Mouse (Mus musculus) limb, embryonic 11.5 days (tissue): ENCODE results near the gene Rhof. TPM values are rescaled to one million over a fixed set of nuclear protein-coding genes. Genes with fewer than 3 reads are reported as not detected.
"Not testable (repeated sequence)": the region's sequence is repeated elsewhere in the genome, so short reads cannot be mapped to it uniquely, and the experiment has no call there.

ENCODE experiments used
- ATAC-seq: fragments of 200-750 bp; cut with Nextera tagmentation; 2 replicates; pipeline ENCODE4 v1.8.0; 2017; ENCODE audit warnings: low read depth; ENCODE audit not compliant: insufficient number of reproducible peaks, low FRiP score, low TSS enrichment
- DNase-seq: peaks from one replicate; pipeline ENCODE4 v3.0.0-alpha.2; 2015; ENCODE audit warnings: low spot score
- H3K27ac ChIP-seq: fragments of 300-500 bp; sonication (generic); replicated peaks from 2 replicates; pipeline ENCODE4 v1.5.1; 2014; ENCODE audit warnings: low read depth, mild to moderate bottlenecking, low read length
- H3K27me3 ChIP-seq: fragments of 300-500 bp; sonication (generic); 2 replicates; pipeline ENCODE4 v1.6.1; 2014; ENCODE audit warnings: mild to moderate bottlenecking, low read length, mixed read lengths; ENCODE audit not compliant: control insufficient read depth, insufficient read depth
- H3K36me3 ChIP-seq: fragments of 300-500 bp; sonication (generic); 2 replicates; pipeline ENCODE4 v1.6.1; 2014; ENCODE audit warnings: mild to moderate bottlenecking, low read length, moderate library complexity, mixed read lengths; ENCODE audit not compliant: control insufficient read depth, insufficient read depth
- H3K4me1 ChIP-seq: fragments of 300-500 bp; sonication (generic); 2 replicates; pipeline ENCODE4 v1.6.1; 2014; ENCODE audit warnings: low read length, mixed read lengths; ENCODE audit not compliant: control insufficient read depth, insufficient read depth
- H3K4me2 ChIP-seq: fragments of 300-500 bp; sonication (generic); 2 replicates; pipeline ENCODE4 v1.6.1; 2014; ENCODE audit warnings: low read depth, mild to moderate bottlenecking, moderate library complexity; ENCODE audit not compliant: severe bottlenecking
- H3K4me3 ChIP-seq: fragments of 300-500 bp; sonication (generic); 2 replicates; pipeline ENCODE4 v1.5.1; 2014; ENCODE audit warnings: low read depth, low read length
- H3K9ac ChIP-seq: fragments of 300-500 bp; sonication (generic); 2 replicates; pipeline ENCODE4 v1.6.1; 2014; ENCODE audit warnings: mild to moderate bottlenecking, low read length
- H3K9me3 ChIP-seq: fragments of 300-500 bp; sonication (generic); 2 replicates; pipeline ENCODE4 v1.6.1; 2016; ENCODE audit warnings: low read length; ENCODE audit not compliant: control insufficient read depth
- WGBS: fragments of 180-500 bp; shearing (Covaris S2); extraction: QIAGEN DNeasy Blood & Tissue Kit; methylation state at CpG from one replicate; pipeline ENCODE4 v1.1.7; 2014; 5-methylcytosine and 5-hydroxymethylcytosine counted together
- polyA plus RNA-seq: library from polyadenylated mRNA; unstranded; fragments of >200 nt; fragmentation: Nextera tagmentation; extraction: Ambion mirVana; gene quantifications from 2 replicates; pipeline ENCODE4 v1.2.1, GENCODE M21; 2014

Gene Rhof
- polyA plus RNA-seq, 1 experiment from 2014 or later, result 2.9 TPM

DNA sequence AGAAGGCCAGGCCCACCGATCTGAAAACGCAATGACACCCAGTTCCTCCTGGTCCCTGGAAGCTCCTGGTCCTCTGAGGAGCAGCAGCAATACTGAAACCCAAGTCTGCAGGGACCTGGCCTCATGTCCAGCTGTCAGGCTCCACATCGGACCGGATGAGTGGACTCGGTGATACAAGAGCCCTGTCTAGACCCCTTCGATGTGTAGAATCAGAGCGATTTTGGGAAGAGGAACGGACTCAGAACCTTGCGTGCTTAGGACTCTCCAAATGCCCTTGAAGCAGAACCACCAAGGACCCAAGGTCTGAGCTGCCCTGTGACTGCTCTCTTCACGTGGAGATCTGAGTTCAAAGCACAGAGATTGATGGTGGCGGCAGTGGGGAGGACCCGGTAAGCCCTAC, 64.4 kb downstream of the Rhof start, which contains the start of gene Tmem120b:
Tmem120b (plus strand) TSS at position 301 of the 400 bp plus-strand sequence.
- WGBS, result 89% methylated on average over 12 of the region's 12 CpGs
- no peaks in the 10 kb centered on the region for H3K27me3 ChIP-seq
- DNase-seq (no peak), ATAC-seq (no peak)
- H3K36me3 ChIP-seq, result no peaks in the 10 kb centered on the region
- H3K27ac ChIP-seq, result no peak within 1 kb of the TSS
- no peaks in the 10 kb centered on the region for H3K4me1 ChIP-seq
- no peaks in the 10 kb centered on the region for H3K9me3 ChIP-seq
- H3K4me3 ChIP-seq, result no peak within 1 kb of the TSS
- no peak within 1 kb of the TSS for H3K9ac ChIP-seq
- no peak within 1 kb of the TSS for H3K4me2 ChIP-seq

DNA sequence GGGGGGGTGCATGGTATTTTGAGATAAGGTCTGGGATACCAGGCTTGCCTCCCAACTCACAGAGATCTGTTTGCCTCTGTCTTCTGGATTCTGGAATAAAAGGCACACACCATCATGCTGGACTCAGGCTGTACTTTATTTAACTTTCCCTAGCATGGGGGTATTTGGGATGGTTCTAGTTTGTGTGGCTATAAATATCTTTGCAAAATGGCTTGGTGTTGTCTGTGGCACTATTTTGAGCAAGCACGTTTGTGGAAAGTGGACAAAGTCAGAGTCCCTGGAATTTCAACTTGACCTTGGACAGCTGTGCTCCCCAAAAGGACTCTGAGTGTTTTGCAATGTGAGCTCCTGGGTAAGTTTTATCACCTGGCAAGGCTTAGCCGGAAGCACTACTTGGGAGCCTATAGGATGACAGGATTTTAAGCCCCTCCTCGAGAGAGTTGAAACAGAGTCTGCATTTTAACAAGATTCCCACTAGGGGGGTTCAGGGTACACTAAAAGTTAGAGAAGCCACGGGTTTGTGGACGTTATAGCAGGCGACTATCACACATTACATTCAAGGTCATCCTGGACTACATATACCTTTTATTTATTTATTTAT, 65.0 kb downstream of the Rhof start:
- Histone ChIP-seq H3K27me3 (no peaks in the 10 kb centered on the region), H3K4me3 (no peak overlapping the region), H3K36me3 (no peaks in the 10 kb centered on the region), H3K4me1 (no peaks in the 10 kb centered on the region), H3K9ac (no peak overlapping the region), H3K4me2 (no peak overlapping the region), H3K9me3 (no peaks in the 10 kb centered on the region), H3K27ac (no peak overlapping the region)
- WGBS, result 18% methylated on average over 6 of the region's 6 CpGs
- DNase-seq (no peak), ATAC-seq (peak; percentile 67; the same call in 1 of the 2 replicates)

DNA sequence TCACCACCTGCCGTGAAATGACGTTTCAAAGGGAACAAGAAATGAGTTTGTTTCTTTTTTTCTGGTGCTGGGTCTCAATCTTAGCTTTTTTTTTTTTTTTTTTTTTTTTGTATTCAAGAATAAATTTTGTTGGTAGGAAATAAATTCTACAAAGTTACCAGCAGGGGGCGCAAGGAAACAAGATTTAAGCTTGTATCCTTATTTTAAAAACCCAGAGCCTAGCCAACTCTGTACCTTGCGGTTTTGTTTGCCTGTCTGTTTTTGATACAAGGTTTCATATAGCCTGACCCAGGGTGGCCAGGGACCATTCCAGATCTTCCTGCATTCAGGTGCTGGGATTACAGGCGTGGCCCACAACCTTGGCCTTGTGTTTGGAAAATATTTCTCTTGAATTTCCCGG, 68.3 kb downstream of the Rhof start:
- Histone ChIP-seq H3K4me3 (no peak overlapping the region), H3K27ac (no peak overlapping the region), H3K36me3 (no peaks in the 10 kb centered on the region), H3K27me3 (no peaks in the 10 kb centered on the region), H3K4me2 (no peak overlapping the region), H3K9me3 (no peaks in the 10 kb centered on the region), H3K9ac (no peak overlapping the region), H3K4me1 (peaks cover 10% of the 10 kb centered on the region)
- no peak for ATAC-seq
- DNase-seq, result peak; percentile 73
- WGBS, result 35% methylated on average over 6 of the region's 6 CpGs

DNA sequence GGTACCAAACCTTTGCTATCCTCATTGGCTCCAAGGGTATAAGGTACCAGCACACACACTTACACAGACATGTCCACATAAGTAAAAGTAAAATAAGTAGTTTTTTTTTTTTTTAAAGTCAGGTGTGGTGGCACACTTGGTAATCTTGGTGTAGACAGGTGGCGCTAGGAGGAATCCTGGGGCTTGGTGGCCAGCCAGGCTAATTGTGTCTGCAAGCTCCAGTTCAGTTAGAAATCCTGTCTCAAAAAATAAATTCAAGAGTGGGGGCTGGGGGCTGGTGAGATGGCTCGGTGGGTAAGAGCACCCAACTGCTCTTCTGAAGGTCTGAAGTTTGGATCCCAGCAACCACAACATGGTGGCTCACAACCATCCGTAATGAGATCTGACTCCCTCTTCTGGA, 69.4 kb downstream of the Rhof start:
- H3K9me3 ChIP-seq, result no peaks in the 10 kb centered on the region
- H3K4me2 ChIP-seq, result no peak overlapping the region
- H3K9ac ChIP-seq, result no peak overlapping the region
- no peak overlapping the region for H3K4me3 ChIP-seq
- peaks cover 10% of the 10 kb centered on the region for H3K4me1 ChIP-seq
- DNase-seq, result no peak
- WGBS, result 85% methylated on average over 3 of the region's 3 CpGs
- no peak for ATAC-seq
- H3K27me3 ChIP-seq, result no peaks in the 10 kb centered on the region
- H3K36me3 ChIP-seq, result no peaks in the 10 kb centered on the region
- no peak overlapping the region for H3K27ac ChIP-seq

DNA sequence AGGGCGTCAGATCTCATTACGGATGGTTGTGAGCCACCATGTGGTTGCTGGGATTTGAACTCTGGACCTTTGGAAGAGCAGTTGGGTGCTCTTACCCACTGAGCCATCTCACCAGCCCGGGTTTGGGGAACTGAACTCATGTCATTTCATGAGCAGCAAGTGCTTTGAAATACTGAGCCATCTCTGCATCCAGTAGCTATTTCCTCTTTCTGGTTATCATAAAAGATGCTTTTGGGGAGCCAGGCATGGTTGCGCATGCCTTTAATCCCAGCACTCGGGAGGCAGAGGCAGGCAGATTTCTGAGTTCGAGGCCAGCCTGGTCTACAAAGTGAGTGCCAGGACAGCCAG, 71.1 kb downstream of the Rhof start:
- H3K36me3 ChIP-seq, H3K27me3 ChIP-seq, ATAC-seq, DNase-seq, H3K9me3 ChIP-seq, H3K9ac ChIP-seq, H3K4me2 ChIP-seq, H3K4me3 ChIP-seq, H3K27ac ChIP-seq: not testable (repeated sequence)
- WGBS, result 80% methylated on average over 6 of the region's 6 CpGs
- H3K4me1 ChIP-seq, result peaks cover 10% of the 10 kb centered on the region

DNA sequence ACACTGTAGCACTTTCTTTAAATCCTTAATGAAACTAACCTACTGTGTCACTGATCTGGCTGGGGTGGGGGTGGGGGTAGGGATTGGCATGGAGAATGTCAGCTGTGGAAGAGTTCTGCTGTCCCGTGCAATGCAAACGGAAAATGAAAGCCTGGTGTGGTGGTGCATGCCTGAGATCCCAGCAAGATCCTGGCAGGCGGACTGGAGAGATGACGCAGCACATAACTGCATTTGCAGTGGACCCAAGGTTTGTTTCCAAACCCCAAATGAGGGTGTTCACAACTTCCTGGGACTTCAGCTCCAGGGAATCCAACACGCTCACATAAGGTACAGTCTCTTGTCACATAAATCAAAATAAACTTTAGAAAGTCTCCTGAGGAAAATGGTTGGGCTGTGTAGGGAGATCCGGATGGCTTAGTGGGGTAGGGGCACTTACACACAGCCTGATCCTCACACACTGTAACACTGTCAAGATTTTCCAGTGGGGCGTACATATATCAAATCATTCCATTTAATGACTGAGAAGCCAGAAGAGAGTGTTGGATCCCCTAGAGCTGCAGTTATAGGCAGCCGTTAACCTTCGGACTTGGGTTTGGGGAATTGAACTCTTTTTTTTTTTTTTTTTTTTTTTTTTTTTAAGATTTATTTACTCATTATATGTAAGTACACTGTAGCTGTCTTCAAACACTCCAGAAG, 71.6 kb downstream of the Rhof start:
- H3K4me3 ChIP-seq, result no peak overlapping the region
- no peaks in the 10 kb centered on the region for H3K36me3 ChIP-seq
- DNase-seq, result no peak
- H3K4me2 ChIP-seq, result peak overlapping the region; percentile 20; the same call in 1 of the 2 replicates
- H3K4me1 ChIP-seq, result peaks cover 10% of the 10 kb centered on the region
- H3K27ac ChIP-seq, result peak overlapping the region; percentile 39; the same call in 1 of the 2 replicates
- no peak for ATAC-seq
- 46% methylated on average over 9 of the region's 9 CpGs for WGBS
- no peaks in the 10 kb centered on the region for H3K27me3 ChIP-seq
- H3K9ac ChIP-seq, result no peak overlapping the region
- H3K9me3 ChIP-seq, result no peaks in the 10 kb centered on the region

DNA sequence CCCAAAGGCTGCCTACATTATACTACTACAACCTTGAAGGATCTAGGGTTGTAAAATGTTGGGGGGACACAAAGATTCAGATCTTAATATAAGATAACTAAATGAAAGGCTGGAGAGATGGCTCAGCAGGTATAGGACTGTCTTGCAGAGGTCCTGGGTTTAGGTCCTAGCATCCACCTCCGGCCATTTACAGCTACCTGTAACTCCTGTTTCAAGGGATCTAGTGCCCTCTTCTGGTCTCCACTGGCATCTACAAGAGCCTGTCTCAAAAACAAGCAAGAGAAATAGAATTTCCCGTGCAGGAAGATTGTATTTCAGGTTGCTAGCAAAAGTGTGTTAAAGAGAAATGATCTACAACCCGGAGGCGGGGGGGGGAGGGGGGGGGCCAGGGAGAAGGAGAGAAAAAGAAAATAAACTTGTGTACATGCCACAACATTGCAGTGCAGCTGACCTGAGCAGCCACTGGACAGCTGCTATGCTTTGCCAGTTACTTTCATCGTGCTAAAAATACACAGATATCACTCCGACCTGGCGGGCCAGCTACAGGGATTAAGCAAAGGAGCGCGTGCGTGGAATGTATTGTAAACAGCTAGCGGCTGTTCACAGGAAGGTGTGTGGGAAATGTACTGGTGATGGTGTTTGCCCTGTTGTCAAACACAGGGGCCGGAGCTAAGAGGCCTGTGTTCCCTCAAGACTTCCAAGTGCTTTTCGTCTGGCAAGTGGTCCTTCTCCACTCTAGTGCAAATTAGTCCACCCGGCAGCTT, 72.6 kb downstream of the Rhof start:
- ATAC-seq (no peak), DNase-seq (peak; percentile 64)
- Histone ChIP-seq H3K4me2 (peak overlapping the region; percentile 20), H3K36me3 (no peaks in the 10 kb centered on the region), H3K9me3 (no peaks in the 10 kb centered on the region), H3K27me3 (no peaks in the 10 kb centered on the region), H3K4me3 (no peak overlapping the region), H3K27ac (peak overlapping the region; percentile 39; the same call in 1 of the 2 replicates), H3K9ac (no peak overlapping the region), H3K4me1 (peaks cover 10% of the 10 kb centered on the region)
- WGBS, result 14% methylated on average over 14 of the region's 14 CpGs

DNA sequence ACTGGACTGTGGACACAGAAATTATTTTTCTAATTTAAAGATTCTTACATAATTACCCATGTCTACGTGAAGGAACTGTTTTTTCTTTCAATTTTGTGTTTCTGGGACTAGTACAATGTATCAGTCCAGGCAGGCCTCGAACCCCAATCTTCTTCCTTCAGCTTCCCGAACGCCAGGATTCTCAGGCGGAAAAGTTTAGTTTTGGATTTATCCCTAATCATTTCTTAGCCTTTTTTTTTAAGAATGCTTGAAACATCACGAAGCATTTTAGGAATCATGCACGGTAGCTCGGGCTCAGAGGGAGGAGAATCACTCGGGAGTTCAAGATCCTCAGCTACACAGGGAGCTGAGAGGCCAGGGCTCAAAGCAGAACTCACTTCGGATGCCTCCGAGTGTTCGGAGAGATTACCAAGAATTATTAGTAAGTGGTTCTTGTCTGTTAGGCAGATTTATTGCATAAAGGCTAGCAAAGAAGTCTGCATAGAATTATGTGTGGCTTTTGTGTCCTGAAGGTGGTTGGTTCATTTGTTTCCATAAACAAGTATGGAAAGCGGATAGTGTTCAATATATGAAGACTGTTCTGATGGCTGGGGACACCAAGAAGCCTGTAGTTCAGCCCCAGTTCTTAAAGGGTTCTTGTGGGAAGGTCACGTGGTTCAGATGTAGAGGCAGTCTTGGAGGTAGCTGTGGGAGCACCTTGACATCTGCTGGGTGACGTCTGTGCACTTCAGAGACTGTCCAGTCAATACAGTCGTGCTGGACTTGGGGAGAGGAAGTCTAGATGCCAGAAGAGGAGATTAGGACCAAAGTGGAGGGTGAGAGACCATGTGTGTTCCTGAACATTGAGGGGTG, 74.0 kb downstream of the Rhof start:
- no peak overlapping the region for H3K27ac ChIP-seq
- WGBS, result 46% methylated on average over 16 of the region's 16 CpGs
- H3K4me1 ChIP-seq, result peaks cover 10% of the 10 kb centered on the region
- ATAC-seq (no peak), DNase-seq (no peak)
- H3K27me3 ChIP-seq, result no peaks in the 10 kb centered on the region
- no peak overlapping the region; the same call in 1 of the 2 replicates for H3K9ac ChIP-seq
- peak overlapping the region; percentile 31; the same call in 1 of the 2 replicates for H3K4me2 ChIP-seq
- H3K4me3 ChIP-seq, result peak overlapping the region; percentile 20
- no peaks in the 10 kb centered on the region for H3K9me3 ChIP-seq
- H3K36me3 ChIP-seq, result no peaks in the 10 kb centered on the region
